Mouse (Mus musculus) CH12.LX (cell line): Measurements from ENCODE around the gene Gdap2. TPM values are rescaled to one million over a fixed set of nuclear protein-coding genes. Genes with fewer than 3 reads are reported as not detected.
A peak's percentile ranks its signal among the peaks of the same experiment; 100 is the strongest.

ENCODE experiments used
- DNase-seq: peaks from one replicate; pipeline ENCODE4 v3.0.0-alpha.2; 2013; ENCODE audit errors: extremely low read depth
- H3K27ac ChIP-seq: 2 replicates; pipeline ENCODE4 v1.5.1; 2012; ENCODE audit warnings: low read depth, mild to moderate bottlenecking, control low read depth, moderate library complexity; ENCODE audit not compliant: insufficient read depth
- H3K27me3 ChIP-seq: replicated peaks from 2 replicates; pipeline ENCODE3; 2012; ENCODE audit warnings: inconsistent platforms
- H3K36me3 ChIP-seq, 2 experiments: replicated peaks in 1 of 2; 2 replicates each; pipeline versions ENCODE3 to v1.6.1; 2012; ENCODE audit warnings: inconsistent platforms in 1 of 2, low read length in 1 of 2, mild to moderate bottlenecking in 1 of 2, mixed read lengths in 1 of 2, moderate library complexity in 1 of 2; ENCODE audit not compliant: control insufficient read depth in 1 of 2, insufficient read depth in 1 of 2
- H3K4me1 ChIP-seq, 2 experiments: 2 replicates each; pipeline ENCODE4 v1.6.1; 2012; ENCODE audit warnings: inconsistent platforms in 1 of 2, moderate library complexity in 1 of 2; ENCODE audit not compliant: insufficient read depth in 2 of 2, control insufficient read depth in 1 of 2
- H3K4me2 ChIP-seq: 2 replicates; pipeline ENCODE4 v1.6.1; 2012; ENCODE audit warnings: low read depth, mild to moderate bottlenecking, control low read depth; ENCODE audit not compliant: poor library complexity, insufficient read depth, severe bottlenecking
- H3K4me3 ChIP-seq, 3 experiments: fragments of 150-350 bp in 1 of 3; sonication (generic) in 1 of 3; replicated peaks in 1 of 3; 2 replicates each; pipeline versions ENCODE3 to v1.5.1; 2011 to 2012; ENCODE audit warnings: low read depth in 2 of 3, low read length in 2 of 3, mild to moderate bottlenecking in 2 of 3, moderate library complexity in 2 of 3, control low read depth in 1 of 3, improper control_type of control experiment in 1 of 3, inconsistent platforms in 1 of 3, mixed read lengths in 1 of 3; ENCODE audit not compliant: poor library complexity in 1 of 3
- H3K79me2 ChIP-seq: replicated peaks from 2 replicates; pipeline ENCODE4 v1.6.1; 2012; ENCODE audit warnings: mild to moderate bottlenecking, moderate library complexity; ENCODE audit not compliant: control insufficient read depth, poor library complexity, insufficient read depth, severe bottlenecking; ENCODE audit errors: extremely low read depth
- H3K9ac ChIP-seq: 2 replicates; pipeline ENCODE4 v1.6.1; 2012; ENCODE audit warnings: low read depth, mild to moderate bottlenecking, control low read depth, moderate library complexity; ENCODE audit not compliant: insufficient read depth
- H3K9me3 ChIP-seq: replicated peaks from 2 replicates; pipeline ENCODE3; 2012; ENCODE audit warnings: low read length, inconsistent platforms, mixed read lengths
- CHD1 ChIP-seq: IDR thresholded peaks from 2 replicates; pipeline ENCODE4 v1.6.1; 2012; ENCODE audit warnings: low read depth, low read length, improper control_type of control experiment, inconsistent platforms
- CTCF ChIP-seq, 2 experiments: IDR thresholded peaks in 1 of 2; conservative IDR thresholded peaks in 1 of 2; 2 replicates each; pipeline ENCODE4 v1.5.1; 2011 to 2012; ENCODE audit warnings: low read depth in 2 of 2, low read length in 2 of 2, improper control_type of control experiment in 1 of 2, inconsistent platforms in 1 of 2, mild to moderate bottlenecking in 1 of 2, moderate library complexity in 1 of 2
- E2F4 ChIP-seq: IDR thresholded peaks from 2 replicates; pipeline ENCODE4 v1.6.1; 2011; ENCODE audit warnings: low read depth, low read length, improper control_type of control experiment; ENCODE audit not compliant: insufficient replicate concordance
- ELF1 ChIP-seq: IDR thresholded peaks from 2 replicates; pipeline ENCODE4 v1.6.1; 2014; ENCODE audit warnings: low read depth, mild to moderate bottlenecking, inconsistent platforms, low read length, improper control_type of control experiment
- EP300 ChIP-seq: IDR thresholded peaks from 2 replicates; pipeline ENCODE4 v1.6.1; 2011; ENCODE audit warnings: low read length, improper control_type of control experiment
- GABPA ChIP-seq: IDR thresholded peaks from 2 replicates; pipeline ENCODE4 v1.6.1; 2012; ENCODE audit warnings: low read depth, low read length, improper control_type of control experiment, inconsistent platforms; ENCODE audit not compliant: insufficient replicate concordance
- IRF4 ChIP-seq: IDR thresholded peaks from 2 replicates; pipeline ENCODE4 v1.6.1; 2014; ENCODE audit warnings: low read depth, mild to moderate bottlenecking, inconsistent platforms, low read length, improper control_type of control experiment
- JUND ChIP-seq: conservative IDR thresholded peaks from 2 replicates; pipeline ENCODE4 v1.6.1; 2011; ENCODE audit warnings: low read depth, low read length, improper control_type of control experiment
- KAT2A ChIP-seq: IDR thresholded peaks from 2 replicates; pipeline ENCODE4 v1.6.1; 2012; ENCODE audit warnings: low read length, improper control_type of control experiment, inconsistent platforms; ENCODE audit not compliant: insufficient replicate concordance
- MAX ChIP-seq: IDR thresholded peaks from 2 replicates; pipeline ENCODE4 v1.6.1; 2011; ENCODE audit warnings: low read length, improper control_type of control experiment
- MAZ ChIP-seq: IDR thresholded peaks from 2 replicates; pipeline ENCODE4 v1.6.1; 2012; ENCODE audit warnings: low read depth, mild to moderate bottlenecking, inconsistent platforms, low read length, improper control_type of control experiment, moderate library complexity
- MXI1 ChIP-seq: IDR thresholded peaks from 2 replicates; pipeline ENCODE4 v1.6.1; 2011; ENCODE audit warnings: mild to moderate bottlenecking, low read depth, low read length, improper control_type of control experiment
- MYC ChIP-seq: IDR thresholded peaks from 2 replicates; pipeline ENCODE4 v1.6.1; 2011; ENCODE audit warnings: low read depth, mild to moderate bottlenecking, improper control_type of control experiment, low read length
- NELFE ChIP-seq: IDR thresholded peaks from 2 replicates; pipeline ENCODE4 v1.6.1; 2011; ENCODE audit warnings: low read depth, low read length, improper control_type of control experiment
- PAX5 ChIP-seq: IDR thresholded peaks from 2 replicates; pipeline ENCODE4 v1.6.1; 2012; ENCODE audit warnings: low read length, inconsistent platforms, mixed read lengths
- POLR2A ChIP-seq: IDR thresholded peaks from 2 replicates; pipeline ENCODE4 v1.6.1; 2011; ENCODE audit warnings: low read depth, mild to moderate bottlenecking, improper control_type of control experiment, low read length
- POLR2AphosphoS2 ChIP-seq: IDR thresholded peaks from 2 replicates; pipeline ENCODE4 v1.6.1; 2011; ENCODE audit warnings: low read depth, low read length, improper control_type of control experiment
- RAD21 ChIP-seq: IDR thresholded peaks from 2 replicates; pipeline ENCODE4 v1.6.1; 2011; ENCODE audit warnings: low read depth, mild to moderate bottlenecking, low read length, improper control_type of control experiment, moderate library complexity
- RCOR1 ChIP-seq: conservative IDR thresholded peaks from 2 replicates; pipeline ENCODE4 v1.6.1; 2012; ENCODE audit warnings: low read depth, mild to moderate bottlenecking, inconsistent platforms, low read length, improper control_type of control experiment
- SIN3A ChIP-seq: IDR thresholded peaks from 2 replicates; pipeline ENCODE4 v1.6.1; 2012; ENCODE audit warnings: low read length, improper control_type of control experiment, inconsistent platforms
- SMC3 ChIP-seq: IDR thresholded peaks from 2 replicates; pipeline ENCODE4 v1.6.1; 2011; ENCODE audit warnings: low read depth, low read length, improper control_type of control experiment
- USF1 ChIP-seq: IDR thresholded peaks from 2 replicates; pipeline ENCODE4 v1.6.1; 2014; ENCODE audit warnings: low read depth, mild to moderate bottlenecking, inconsistent platforms, low read length, improper control_type of control experiment
- ZC3H11A ChIP-seq: IDR thresholded peaks from 2 replicates; pipeline ENCODE4 v1.6.1; 2012; ENCODE audit warnings: low read depth, mild to moderate bottlenecking, inconsistent platforms, low read length, improper control_type of control experiment
- ZKSCAN1 ChIP-seq: IDR thresholded peaks from 2 replicates; pipeline ENCODE4 v1.6.1; 2012; ENCODE audit warnings: low read depth, inconsistent platforms, low read length, improper control_type of control experiment, borderline replicate concordance
- ZMIZ1 ChIP-seq: IDR thresholded peaks from 2 replicates; pipeline ENCODE4 v1.6.1; 2012; ENCODE audit warnings: low read depth, mild to moderate bottlenecking, inconsistent platforms, low read length, improper control_type of control experiment
- dilution Hi-C: fragments of 300-500 bp; cut with MboI; formaldehyde crosslinking; loops from 2 replicates; pipeline ENCODE4 v1.14.3; 2020; ENCODE audit warnings: low sequenced_read_pairs; ENCODE audit not compliant: extremely low pct_unique_long_range_greater_than_20kb, extremely low pct_ligation_motif_present
- in situ Hi-C: fragments of 300-500 bp; cut with MboI; formaldehyde crosslinking; loops from 3 replicates; pipeline ENCODE4 v1.14.3; 2019; ENCODE audit warnings: low sequenced_read_pairs, low pct_ligation_motif_present, low pct_unique_long_range_greater_than_20kb, mixed read lengths
- polyA plus RNA-seq: library from polyadenylated mRNA; unstranded; fragments of >175 nt; gene quantifications from 2 replicates; pipeline ENCODE4 v1.2.1, GENCODE M21; 2012; ENCODE audit warnings: low read depth; ENCODE audit not compliant: insufficient read length
- total RNA-seq, 2 experiments: library from RNA; depleted of rRNA; stranded (reverse); fragments of 300-350 nt in 1 of 2; fragments of >200 nt in 1 of 2; gene quantifications; 2 replicates each; pipeline ENCODE4 v1.2.3; 2012 to 2014

Gdap2 gene
- total and polyA plus RNA-seq, 3 experiments: 16.2 to 37.8 (median 16.9) TPM

- Histone ChIP-seq H3K79me2 (no peaks in the 10 kb centered on the region), H3K4me3 (no peak overlapping the region), H3K9ac (no peak overlapping the region), H3K9me3 (no peaks in the 10 kb centered on the region), H3K4me1 (peaks cover 5 to 23% of the 10 kb centered on the region in 2 experiments; a peak in 3 of 4 replicates), H3K27ac (no peak overlapping the region), H3K27me3 (no peaks in the 10 kb centered on the region), H3K36me3 (peaks cover 49 to 81% of the 10 kb centered on the region in 2 experiments), H3K4me2 (no peak overlapping the region; the same call in 1 of the 2 replicates)
- peak; percentile 38 for DNase-seq
- TF ChIP-seq SIN3A: 0 out of 2 replicates have a peak, but pooled peaks have one; percentile 29
- peak; percentile 57 for TF ChIP-seq EP300
- TF ChIP-seq IRF4: peak; percentile 68; the same call in 1 of the 2 replicates
- no peak for TF ChIP-seq MAX
- 0 out of 2 replicates have a peak, but pooled peaks have one; percentile 33 for TF ChIP-seq MXI1
- no peak for TF ChIP-seq ZMIZ1
- peak; percentile 20; the same call in 1 of the 2 replicates for TF ChIP-seq JUND
- in situ Hi-C loops: no loop called here
- dilution Hi-C loops: no loop called here
Measured at GRCm38 (mm10) chr3:100176031-100176430, 13.8 kb downstream of the Gdap2 start.

- peaks cover 52 to 77% of the 10 kb centered on the region in 2 experiments for H3K36me3 ChIP-seq
- no peak overlapping the region for H3K4me3 ChIP-seq
- dilution Hi-C loops (no loop called here), in situ Hi-C loops (loop anchor here (10.0 kb wide), 1 partner anchor 744 kb away; the partner anchor contains the start of gene Trim45)
- DNase-seq: no peak
- TF ChIP-seq MAX (no peak), GABPA (no peak), JUND (no peak)
- no peaks in the 10 kb centered on the region for H3K79me2 ChIP-seq
- H3K9ac ChIP-seq: no peak overlapping the region
- H3K4me2 ChIP-seq: no peak overlapping the region
- no peaks in the 10 kb centered on the region for H3K27me3 ChIP-seq
- peaks cover 2 to 19% of the 10 kb centered on the region in 2 experiments; a peak in 3 of 4 replicates for H3K4me1 ChIP-seq
- no peak overlapping the region for H3K27ac ChIP-seq
- H3K9me3 ChIP-seq: no peaks in the 10 kb centered on the region
Measured at GRCm38 (mm10) chr3:100180471-100180870, 18.3 kb downstream of the Gdap2 start.

DNA sequence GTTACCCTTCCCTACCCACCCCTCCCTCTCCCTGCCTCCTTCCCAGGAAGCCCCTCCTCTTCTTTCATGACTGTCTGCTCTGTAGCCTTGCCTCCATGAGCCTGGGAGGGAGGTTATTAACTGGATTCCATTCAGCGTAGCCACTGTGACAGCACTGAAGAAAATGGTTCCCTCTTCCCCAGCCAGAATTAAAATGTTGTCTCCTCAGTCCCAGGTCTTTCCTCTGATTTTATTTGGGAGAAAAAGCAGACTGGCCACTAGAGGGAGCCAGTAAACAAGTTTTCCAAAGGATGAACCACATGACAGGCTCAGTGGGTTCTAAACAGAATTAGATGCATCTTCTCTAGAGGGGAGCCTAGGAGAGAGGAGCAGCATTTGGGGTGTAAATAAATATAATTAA, 27.3 kb downstream of the Gdap2 start:
- Histone ChIP-seq H3K4me2 (no peak overlapping the region), H3K36me3 (peaks cover 43 to 69% of the 10 kb centered on the region in 2 experiments), H3K9ac (no peak overlapping the region), H3K4me3 (no peak overlapping the region), H3K9me3 (no peaks in the 10 kb centered on the region), H3K4me1 (no peaks in the 10 kb centered on the region), H3K27ac (no peak overlapping the region), H3K27me3 (no peaks in the 10 kb centered on the region), H3K79me2 (no peaks in the 10 kb centered on the region)
- dilution Hi-C loops (no loop called here), in situ Hi-C loops (loop anchor here (10.0 kb wide), 1 partner anchor 735 kb away; the partner anchor contains the start of gene Trim45)
- no peak for TF ChIP-seq CHD1
- TF ChIP-seq RCOR1: no peak
- TF ChIP-seq CTCF (conservative IDR thresholded peaks at IDR 0.05 in 1 of 2, IDR thresholded peaks at IDR 0.05 in 1 of 2; ENCODE audit: low read depth in 2 of 2, low read length in 2 of 2): peak; percentile 51 to 83; a peak in 3 of 4 replicates
- TF ChIP-seq USF1: peak; percentile 35
- no peak for TF ChIP-seq KAT2A
- no peak for TF ChIP-seq POLR2AphosphoS2
- no peak for TF ChIP-seq NELFE
- TF ChIP-seq PAX5: no peak
- TF ChIP-seq MAZ: no peak
- TF ChIP-seq RAD21: peak; percentile 88
- TF ChIP-seq GABPA: no peak
- TF ChIP-seq ZC3H11A: peak; percentile 54
- TF ChIP-seq POLR2A: no peak
- no peak for TF ChIP-seq SIN3A
- TF ChIP-seq ELF1: no peak
- no peak for TF ChIP-seq E2F4
- TF ChIP-seq MYC: no peak
- peak; percentile 66 for TF ChIP-seq SMC3
- no peak for TF ChIP-seq ZKSCAN1
- peak; percentile 68 for DNase-seq
